Mouse (Mus musculus) effector memory CD4-positive, alpha-beta T cell, adult 5 months (primary cell): ENCODE measurements around the gene Thap12. TPM values are rescaled to one million over a fixed set of nuclear protein-coding genes. Genes with fewer than 3 reads are reported as not detected.

Experiments
- polyA plus RNA-seq: library from polyadenylated mRNA; unstranded; fragments of 100-300 nt; shearing (Covaris generic); gene quantifications from one replicate; pipeline ENCODE4 v1.2.1, GENCODE M21; 2017

Gene Thap12
- polyA plus RNA-seq = 56.4 TPM

GRCm38 (mm10) chr7:98702283-98703240 is at the start of gene Thap12:
Thap12 (plus strand) TSS chr7:98703103.

DNA sequence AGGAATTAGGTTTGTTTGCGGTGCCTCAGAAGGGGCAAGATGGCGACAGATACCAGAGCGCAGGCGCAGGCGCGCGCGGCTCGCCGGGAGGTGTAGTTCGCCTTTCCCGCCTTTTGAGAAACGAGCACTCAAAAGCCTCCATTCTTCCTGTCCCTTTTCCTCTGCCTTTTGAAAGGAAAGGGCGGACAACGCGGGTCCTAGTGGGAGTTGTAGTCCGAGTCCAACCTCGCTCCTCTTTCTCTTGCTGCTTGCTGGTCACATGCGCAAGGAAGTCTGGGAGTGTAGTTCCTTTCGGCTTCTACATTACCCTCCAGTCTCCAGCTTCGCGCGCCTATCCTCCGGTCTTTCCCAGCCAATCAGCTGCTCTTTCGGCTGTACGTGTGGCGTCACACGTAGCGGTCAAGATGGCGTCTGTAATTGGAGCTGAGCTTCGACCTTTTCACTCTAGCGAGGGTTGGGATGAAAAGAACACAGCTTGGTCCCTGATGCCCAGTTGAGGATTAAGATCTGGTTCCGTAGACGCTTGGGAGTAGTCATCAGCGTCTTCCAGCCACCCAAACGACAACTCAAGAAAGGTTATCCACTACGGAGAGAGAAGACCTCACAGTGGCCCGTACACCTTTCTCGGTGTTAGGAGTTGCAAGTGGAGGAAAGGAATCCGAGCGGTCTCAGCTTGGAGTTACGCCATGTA is 46.2 kb upstream of the Thap12 start, which contains the start of gene Emsy:
Emsy (minus strand) TSS at position 253 of the 691 bp plus-strand sequence.

Other genes with a start within 250 kb of the Thap12 start
- 1.3 TPM for gene Lrrc32, start 213.8 kb upstream of the Thap12 start, polyA plus RNA-seq
- gene Emsy, start 46.3 kb upstream of the Thap12 start, polyA plus RNA-seq = 79.3 TPM
- gene Wnt11, start 132.0 kb downstream of the Thap12 start, polyA plus RNA-seq = 0.32 TPM